Mouse (Mus musculus): Measurements from ENCODE around the gene Pgr. TPM values are rescaled to one million over a fixed set of nuclear protein-coding genes. Genes with fewer than 3 reads are reported as not detected.

Gene Pgr
- 1.3 TPM for polyA plus RNA-seq (2014; fragmentation: Illumina TruSeq; extraction: RNeasy Lipid Tissue Mini Kit (QIAGEN cat#74804); ENCODE audit: low replicate concordance)

DNA sequence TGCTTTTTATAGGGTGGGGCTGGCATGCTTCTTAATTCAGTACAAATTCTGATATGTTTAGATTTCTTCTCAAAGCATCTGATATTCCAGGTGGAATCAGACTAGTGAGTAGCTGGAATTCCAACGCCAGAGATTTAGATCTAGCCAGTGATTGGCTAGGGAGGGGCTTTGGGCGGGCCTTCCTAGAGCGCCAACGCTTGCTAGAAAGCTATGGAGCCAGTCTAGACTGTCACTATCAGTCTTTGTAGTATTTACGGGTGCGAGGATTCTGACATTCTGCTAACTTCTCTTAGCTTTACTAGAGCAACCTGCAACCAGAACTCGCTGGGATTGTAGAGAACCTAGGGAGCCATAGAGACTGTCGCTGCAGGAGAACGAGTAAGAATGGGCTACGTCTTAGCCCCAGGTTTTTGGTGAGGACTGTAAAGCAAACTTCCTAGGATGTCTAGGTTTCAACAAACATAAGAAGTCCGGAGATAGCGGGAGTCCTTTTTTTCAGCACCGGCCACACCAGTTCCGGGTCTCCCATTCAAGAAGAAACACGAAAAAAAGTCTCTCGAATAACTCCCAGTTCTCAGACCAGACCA lies at the start of gene Pgr:
Pgr (plus strand) TSS at position 218 of the 587 bp plus-strand sequence.

GRCm38 (mm10) chr9:8971491-8971890 lies 71.9 kb downstream of the Pgr start, which contains the start of gene Gm16485:
Gm16485 (plus strand) TSS chr9:8971791.

Other genes starting within 250 kb of the Pgr start
- gene Gm16485, start 72.0 kb downstream of the Pgr start, polyA plus RNA-seq (2014; fragmentation: Illumina TruSeq; extraction: RNeasy Lipid Tissue Mini Kit (QIAGEN cat#74804); ENCODE audit: low replicate concordance) = 0.41 TPM